Mouse (Mus musculus) heart, postnatal 36 days (tissue): ENCODE data around the gene Crxos. TPM values are rescaled to one million over a fixed set of nuclear protein-coding genes. Genes with fewer than 3 reads are reported as not detected.

Source experiments
- DNase-seq, 2 experiments: peaks; one replicate each; pipeline ENCODE4 v3.0.0; 2021 to 2022
- intact Hi-C: fragments of 180-260 bp; cut with DNase I; formaldehyde crosslinking; loops from one replicate; pipeline ENCODE4 v1.15.1; 2025
- total RNA-seq, 2 experiments: library from RNA; stranded (reverse); gene quantifications; 2 replicates each; pipeline ENCODE4 v1.2.3; 2021

Crxos gene
- total RNA-seq, 2 experiments from 2014 or later: not detected

GRCm38 (mm10) chr7:15920645-15921190 lies 38.3 kb downstream of the Crxos start:
- intact Hi-C loops: loop anchor here (5.0 kb wide), 1 partner anchor 132 kb away; no protein-coding TSS in a partner anchor

GRCm38 (mm10) chr7:15921796-15922195 lies 39.4 kb downstream of the Crxos start:
- intact Hi-C loops: loop anchor here (5.0 kb wide), 1 partner anchor 131 kb away; no protein-coding TSS in a partner anchor
- no peak for DNase-seq

More at GRCm38 (mm10) chr7:15920645-15921190, 38.3 kb downstream of the Crxos start:
- DNase-seq: no peak

GRCm38 (mm10) chr7:15922220-15922773 lies 39.9 kb downstream of the Crxos start, which contains the start of gene Selenow:
TSS of gene Selenow (minus strand) at chr7:15922402.
- intact Hi-C loops: loop anchor here (5.0 kb wide), 1 partner anchor 130 kb away; no protein-coding TSS in a partner anchor
- peak; percentile 90 to 96 for DNase-seq

- peak; percentile 77 to 80 for DNase-seq
- intact Hi-C loops: loop anchor here (1.0 kb wide), 1 partner anchor 37 kb away; the partner anchor contains the start of gene Ehd2
Measured at GRCm38 (mm10) chr7:15929910-15930309, 47.5 kb downstream of the Crxos start.

GRCm38 (mm10) chr7:15930543-15930942 lies 48.1 kb downstream of the Crxos start:
- no peak for DNase-seq
- intact Hi-C loops: loop anchor here (1.0 kb wide), 1 partner anchor 37 kb away; the partner anchor contains the start of gene Ehd2

GRCm38 (mm10) chr7:15931635-15932034 lies 49.2 kb downstream of the Crxos start:
- no peak for DNase-seq
- intact Hi-C loops: loop anchor here (2.0 kb wide), 1 partner anchor 17 kb away; no protein-coding TSS in a partner anchor

GRCm38 (mm10) chr7:15933437-15934359 lies 51.3 kb downstream of the Crxos start:
- intact Hi-C loops: loop anchor here (1.0 to 2.0 kb wide), 2 partner anchors 15 to 29 kb away; no protein-coding TSS in a partner anchor
- peak; percentile 42 to 56 for DNase-seq

- no peak for DNase-seq
- intact Hi-C loops: no loop called here
Measured at GRCm38 (mm10) chr7:15937491-15937890, 55.1 kb downstream of the Crxos start.

GRCm38 (mm10) chr7:15938621-15939020 lies 56.2 kb downstream of the Crxos start:
- intact Hi-C loops: no loop called here
- no peak for DNase-seq

- no peak for DNase-seq
- intact Hi-C loops: no loop called here
Measured at GRCm38 (mm10) chr7:15944311-15944710, 61.9 kb downstream of the Crxos start.

GRCm38 (mm10) chr7:15945211-15945610 lies 62.8 kb downstream of the Crxos start:
- DNase-seq: no peak
- intact Hi-C loops: no loop called here

- intact Hi-C loops: no loop called here
- peak; percentile 92 to 97 for DNase-seq
Measured at GRCm38 (mm10) chr7:15945721-15946536, 63.5 kb downstream of the Crxos start, which contains the start of gene Nop53. TSS of gene Nop53 (minus strand) at chr7:15946074.

GRCm38 (mm10) chr7:15947653-15948260 lies 65.3 kb downstream of the Crxos start:
- intact Hi-C loops: loop anchor here (1.0 to 2.0 kb wide), 2 partner anchors 15 to 20 kb away; partner anchors contain the start of gene Ehd2
- no peak for DNase-seq

GRCm38 (mm10) chr7:15948381-15948941 lies 66.0 kb downstream of the Crxos start:
- DNase-seq: peak; percentile 93
- intact Hi-C loops: loop anchor here (1.0 to 2.0 kb wide), 2 partner anchors 16 to 19 kb away; partner anchors contain the start of gene Ehd2

- DNase-seq: no peak
- intact Hi-C loops: loop anchor here (2.0 kb wide), 1 partner anchor 17 kb away; no protein-coding TSS in a partner anchor
Measured at GRCm38 (mm10) chr7:15949216-15949790, 66.9 kb downstream of the Crxos start.

GRCm38 (mm10) chr7:15950008-15950407 lies 67.6 kb downstream of the Crxos start:
- intact Hi-C loops: loop anchor here (10.0 kb wide), 1 partner anchor 895 kb away; the partner anchor contains the start of gene Prkd2

GRCm38 (mm10) chr7:15952416-15952815 lies 70.0 kb downstream of the Crxos start:
- no peak for DNase-seq
- intact Hi-C loops: loop anchor here (10.0 kb wide), 1 partner anchor 892 kb away; the partner anchor contains the start of gene Prkd2

More at GRCm38 (mm10) chr7:15950008-15950407, 67.6 kb downstream of the Crxos start:
- no peak for DNase-seq
